Mouse (Mus musculus) spleen, postnatal 36 days (tissue): ENCODE results near the gene Foxc2.
"Not testable (repeated sequence)": the region's sequence is repeated elsewhere in the genome, so short reads cannot be mapped to it uniquely, and the experiment has no call there.

Source experiments
- DNase-seq, 2 experiments: peaks; one replicate each; pipeline ENCODE4 v3.0.0; 2022; ENCODE audit warnings: low spot score in 2 of 2, mixed read lengths in 1 of 2

The Foxc2 gene

DNA sequence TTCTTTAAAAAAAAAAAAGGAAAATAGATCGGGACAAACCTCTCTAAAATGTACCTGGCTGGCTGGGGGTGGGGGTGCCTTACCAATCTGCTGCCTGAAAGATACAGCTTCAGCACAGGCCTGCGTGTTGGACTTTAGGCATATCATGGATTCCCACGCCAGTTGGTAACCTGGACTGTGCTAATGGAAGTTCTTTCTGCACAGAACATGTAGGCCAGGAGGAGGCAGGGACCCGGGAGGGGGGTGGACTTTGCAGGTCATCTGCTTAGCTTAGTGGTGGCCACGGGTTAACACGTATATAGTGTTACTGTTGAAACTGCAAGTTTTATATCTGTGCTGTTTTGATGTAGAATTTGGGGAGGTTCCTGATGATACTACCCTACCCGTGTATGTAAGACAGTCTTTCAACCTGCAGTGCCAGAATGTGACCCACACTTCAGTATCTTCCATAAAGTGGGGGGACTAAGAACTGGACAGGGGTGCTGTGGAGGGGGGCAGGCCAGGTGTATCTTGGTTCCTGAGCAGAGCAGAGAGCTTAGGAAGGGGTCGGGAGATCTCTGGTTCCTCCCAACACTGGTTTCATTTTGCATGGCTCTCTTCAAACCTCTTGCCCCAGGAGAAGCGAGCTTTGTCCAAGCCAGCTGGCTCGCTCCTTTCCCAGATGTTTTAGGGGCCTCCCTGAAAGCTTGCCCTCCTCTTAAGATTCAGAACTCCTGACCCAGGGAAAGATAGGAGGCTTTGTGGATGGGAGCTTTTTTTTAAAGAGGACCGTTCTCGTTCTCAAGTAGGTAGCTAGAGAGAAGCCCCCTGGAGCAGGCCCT, 3.9 kb downstream of the Foxc2 start:
- DNase-seq = no peak

- no peak for DNase-seq
Measured at GRCm38 (mm10) chr8:121120456-121121419, 4.8 kb downstream of the Foxc2 start.

GRCm38 (mm10) chr8:121121704-121122103, 5.7 kb downstream of the Foxc2 start:
- no peak for DNase-seq

DNA sequence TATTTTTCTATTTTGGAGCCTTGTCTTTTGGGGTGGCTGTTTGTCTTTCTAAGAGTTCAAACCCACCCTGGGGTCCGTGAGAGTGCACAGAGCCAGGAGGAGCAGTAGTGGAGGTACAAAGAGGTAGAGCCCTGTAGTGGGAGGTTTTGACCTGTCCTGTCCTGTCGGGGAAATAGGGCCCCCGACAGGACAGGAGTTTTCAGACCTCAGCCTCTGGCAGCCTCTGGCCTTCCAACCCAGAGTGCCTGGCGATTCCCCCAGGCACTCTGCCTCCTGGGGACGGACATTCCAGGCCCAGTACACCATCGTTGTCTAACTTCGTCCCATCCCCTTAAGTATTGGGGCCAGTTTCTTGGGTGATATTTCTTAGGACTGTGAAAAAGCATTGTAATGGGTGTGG, 6.4 kb downstream of the Foxc2 start:
- DNase-seq = no peak

DNA sequence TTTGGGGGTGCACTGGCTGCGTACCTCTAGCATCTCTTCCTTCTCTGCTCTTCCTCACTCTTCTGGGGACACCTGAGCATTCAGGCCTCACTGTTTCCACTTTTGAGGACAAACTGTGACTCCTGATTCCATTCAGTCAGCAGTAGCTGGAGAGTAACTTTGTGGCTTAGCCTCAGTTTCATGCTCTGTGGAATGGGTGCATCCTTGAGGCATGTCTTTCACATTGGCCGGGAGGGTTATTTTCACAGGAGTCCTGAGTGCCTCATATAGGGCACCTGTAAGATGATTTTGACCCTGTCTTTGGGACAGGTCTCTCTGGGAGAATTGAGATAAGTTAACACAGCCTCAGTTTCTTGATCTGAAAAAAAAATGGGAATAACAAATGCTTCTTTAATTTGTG, 7.1 kb downstream of the Foxc2 start:
- DNase-seq = no peak

DNA sequence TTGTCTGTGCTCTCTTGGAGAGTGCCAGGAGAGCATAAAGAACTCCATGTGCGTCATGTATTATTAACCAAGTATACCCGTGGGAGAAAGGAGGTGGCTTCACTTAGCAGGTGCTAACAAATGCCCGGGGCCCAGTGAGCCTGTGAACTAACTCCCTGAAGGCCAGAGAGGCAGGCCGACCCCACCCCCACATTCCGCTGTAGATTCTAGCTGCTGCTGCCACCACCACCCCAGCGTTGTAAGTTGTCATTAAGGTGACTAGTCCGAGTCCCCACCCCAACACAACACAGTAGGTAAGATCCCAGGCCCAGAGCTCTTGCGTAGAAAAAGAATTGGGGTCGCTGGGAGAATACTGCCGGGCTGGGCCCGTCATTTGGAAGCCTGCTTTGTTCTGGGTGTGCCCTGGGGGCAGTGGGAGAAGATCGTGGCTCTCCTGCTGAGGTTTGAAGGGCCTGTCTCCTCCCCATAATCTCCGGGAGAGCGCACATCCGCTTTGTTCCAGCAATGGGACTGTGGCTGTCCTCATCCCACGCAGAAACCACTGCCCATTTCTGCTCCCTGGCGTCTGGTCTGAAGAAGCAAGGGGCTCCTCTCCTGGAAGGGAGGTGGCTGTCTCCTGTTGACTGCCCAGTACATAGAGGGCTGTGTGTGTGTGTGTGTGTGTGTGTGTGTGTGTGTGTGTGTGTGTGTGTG, 8.7 kb downstream of the Foxc2 start:
- DNase-seq = no peak

GRCm38 (mm10) chr8:121125311-121125876, 9.4 kb downstream of the Foxc2 start:
- no peak for DNase-seq

- no peak for DNase-seq
Measured at GRCm38 (mm10) chr8:121126191-121126590, 10.2 kb downstream of the Foxc2 start.

GRCm38 (mm10) chr8:121126694-121127093, 10.7 kb downstream of the Foxc2 start:
- DNase-seq = no peak

DNA sequence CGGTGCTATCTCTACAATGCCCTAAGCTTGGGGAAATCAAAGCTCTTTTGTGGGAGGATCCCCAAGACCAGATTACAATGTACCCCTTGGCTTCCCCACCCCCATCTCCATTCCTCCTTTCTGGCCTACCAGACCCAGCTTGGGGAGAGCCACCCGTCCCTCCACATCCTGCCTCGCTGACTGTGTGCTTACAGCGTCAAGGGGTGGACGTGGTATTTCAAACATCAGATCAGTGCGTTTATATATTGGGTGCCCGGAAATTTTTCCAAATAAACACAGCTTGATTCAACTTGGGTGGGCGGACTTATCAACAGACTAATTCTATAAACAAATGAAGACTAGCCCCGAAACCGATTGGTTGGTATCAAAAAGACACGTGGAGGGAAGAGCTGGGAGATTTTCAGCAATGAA, 11.3 kb downstream of the Foxc2 start:
- no peak for DNase-seq

DNA sequence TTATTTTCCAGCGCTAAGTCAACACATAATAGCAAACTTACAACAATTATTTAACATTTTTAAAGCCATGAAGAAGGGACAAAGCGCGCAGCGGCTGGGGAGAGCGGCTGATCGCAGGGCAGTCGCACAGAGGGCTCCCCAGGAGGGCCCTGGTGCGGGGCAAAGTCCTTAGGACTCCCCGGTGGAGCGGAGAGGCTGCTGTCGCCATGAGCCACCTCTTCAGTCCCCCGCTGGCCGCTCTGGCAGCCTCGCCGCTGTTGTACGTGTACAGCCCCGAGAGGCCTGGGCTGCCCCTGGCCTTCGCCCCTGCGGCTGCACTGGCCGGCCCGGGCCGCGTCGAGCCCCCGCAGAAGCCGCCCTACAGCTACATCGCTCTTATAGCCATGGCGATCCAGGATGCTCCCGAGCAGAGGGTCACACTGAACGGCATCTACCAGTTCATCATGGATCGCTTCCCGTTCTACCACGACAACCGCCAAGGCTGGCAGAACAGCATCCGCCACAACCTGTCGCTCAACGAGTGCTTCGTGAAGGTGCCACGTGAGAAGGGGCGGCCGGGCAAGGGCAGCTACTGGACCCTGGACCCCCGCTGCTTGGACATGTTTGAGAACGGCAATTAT, 11.9 kb downstream of the Foxc2 start, which contains the start of gene Foxl1:
TSS of gene Foxl1 (plus strand) at position 185 of the 620 bp plus-strand sequence.
- DNase-seq = no peak

DNA sequence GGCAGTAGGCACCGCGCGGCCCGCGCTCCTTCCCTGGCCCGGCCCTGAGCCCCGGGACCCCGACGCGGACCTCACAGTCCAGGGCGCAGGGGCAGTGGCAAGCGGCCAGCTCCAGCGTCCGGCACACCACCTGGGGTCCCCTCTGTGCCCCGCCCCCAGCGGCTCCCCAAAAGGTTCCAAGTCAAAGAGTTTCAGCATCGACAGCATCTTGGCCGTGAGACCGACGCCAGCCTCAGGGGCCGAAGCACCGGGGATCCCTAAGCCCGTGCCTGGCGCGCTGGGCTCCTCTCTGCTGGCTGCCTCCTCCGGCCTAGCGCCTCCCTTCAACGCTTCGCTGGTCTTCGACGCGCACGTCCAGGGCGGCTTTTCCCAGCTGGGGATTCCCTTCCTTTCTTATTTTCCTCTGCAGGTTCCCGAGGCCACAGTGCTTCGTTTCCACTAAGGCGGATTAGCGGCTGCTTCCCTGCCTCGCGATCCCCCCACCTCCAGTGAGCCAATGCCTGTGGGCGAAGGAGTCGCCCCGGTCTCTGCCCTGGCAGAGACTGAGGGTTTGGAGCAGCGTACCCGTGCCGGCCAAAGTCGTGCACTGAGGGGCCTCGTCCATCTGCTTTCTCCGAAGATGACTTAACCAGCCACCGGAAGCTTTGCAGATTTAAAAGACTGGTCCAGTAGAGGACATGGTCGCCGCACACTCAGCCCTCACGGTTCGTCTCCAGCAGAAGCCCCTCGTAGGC, 12.7 kb downstream of the Foxc2 start:
- no peak for DNase-seq

- DNase-seq = no peak
Measured at GRCm38 (mm10) chr8:121129265-121129940, 13.4 kb downstream of the Foxc2 start.

DNA sequence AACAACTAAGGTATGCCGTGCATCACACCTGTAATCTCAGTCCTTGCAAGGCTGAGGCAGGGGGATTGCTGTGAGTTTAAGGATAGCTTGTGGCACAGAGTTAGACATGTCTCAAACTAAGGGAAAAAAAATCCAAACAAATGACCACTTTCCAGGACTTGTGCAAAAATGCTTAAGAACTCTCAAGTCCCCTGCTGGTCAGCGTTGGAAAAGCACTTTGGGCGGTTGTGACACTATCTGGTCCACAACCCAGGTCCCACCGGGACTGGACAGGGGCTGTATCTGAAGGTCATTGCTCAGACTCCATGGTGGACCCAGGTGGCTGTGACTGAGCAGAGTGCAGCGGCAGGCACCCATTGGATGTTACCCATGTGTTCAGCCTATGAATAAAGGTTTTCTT, 14.6 kb downstream of the Foxc2 start:
- no peak for DNase-seq

- no peak for DNase-seq
Measured at GRCm38 (mm10) chr8:121132961-121133513, 17.1 kb downstream of the Foxc2 start.

DNA sequence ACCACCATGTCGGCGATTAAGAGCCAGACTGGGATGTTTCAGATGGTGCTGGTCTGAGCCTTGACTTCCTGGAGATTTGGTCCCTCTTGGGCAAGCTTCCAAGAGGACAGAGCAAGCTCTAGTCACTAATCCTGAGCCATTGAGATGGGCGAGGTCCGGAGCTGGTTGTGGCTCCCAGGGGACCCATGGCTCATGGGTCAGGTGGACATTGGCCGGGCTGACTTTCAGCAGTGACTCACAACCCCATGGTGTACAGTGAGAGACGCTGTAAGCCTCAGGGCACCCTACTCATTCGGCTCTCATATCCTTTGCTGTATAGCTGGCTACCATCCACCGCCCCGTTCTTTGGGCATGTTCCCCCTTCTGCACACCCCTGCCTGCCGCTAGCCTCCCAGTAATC, 18.1 kb downstream of the Foxc2 start:
- DNase-seq = no peak

- DNase-seq = no peak
Measured at GRCm38 (mm10) chr8:121134512-121134911, 18.5 kb downstream of the Foxc2 start.

DNA sequence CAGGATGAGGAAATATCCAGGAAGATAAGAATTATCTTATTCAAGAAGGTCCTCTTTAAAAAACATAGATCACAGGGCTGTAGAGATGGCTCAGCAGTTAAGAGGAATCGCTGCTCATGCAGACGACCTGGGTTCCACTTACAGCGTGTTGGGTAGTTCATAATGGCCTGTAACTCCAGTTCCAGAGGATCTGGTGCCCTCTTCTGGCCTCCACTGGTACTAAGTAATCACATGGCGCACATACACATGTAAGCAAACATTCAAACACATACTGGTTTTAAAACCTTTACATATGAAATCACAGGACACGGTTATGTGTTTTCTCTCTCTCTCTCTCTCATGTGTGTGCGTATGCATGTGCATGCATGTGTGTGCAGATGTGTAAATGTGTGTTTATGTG, 20.9 kb downstream of the Foxc2 start:
- DNase-seq = no peak

- DNase-seq = not testable (repeated sequence)
Measured at GRCm38 (mm10) chr8:121145457-121146134, 29.6 kb downstream of the Foxc2 start.
